Mouse (Mus musculus): ENCODE measurements at regions not wholly inside any gene's neighbourhood (a gene's known extent, or its start where the extent isn't known, plus 50 kb on each side); places are given as distances from the start of the nearest gene placed in this dataset.
A peak's percentile ranks its signal among the peaks of the same experiment; 100 is the strongest.
"Not testable (repeated sequence)": the region's sequence is repeated elsewhere in the genome, so short reads cannot be mapped to it uniquely, and the experiment has no call there.

GRCm38 (mm10) chr5:50343681-50344080 lies 284.9 kb upstream of the Adgra3 start:
- no peak for DNase-seq (ENCODE audit: extremely low spot score in 1 of 2, low spot score in 1 of 2)

DNA sequence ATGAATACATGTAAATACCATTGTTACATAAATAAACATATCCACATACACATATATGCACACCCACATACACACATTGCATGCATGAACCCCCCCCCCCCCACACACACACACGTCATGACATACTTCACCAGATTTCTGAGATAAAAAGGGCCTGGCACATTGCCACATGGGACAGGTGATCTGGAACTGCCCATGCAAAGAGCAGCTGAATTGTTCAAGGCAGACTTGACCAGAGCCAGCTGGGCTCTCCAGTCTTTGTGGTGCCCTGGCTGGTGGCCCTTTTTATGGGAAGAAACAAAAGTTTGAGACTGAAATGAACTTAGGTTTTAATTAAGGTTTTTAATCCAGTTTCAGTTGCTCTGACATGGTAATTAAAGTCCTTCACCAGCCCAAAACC lies 250.7 kb upstream of the Adgra3 start:
- DNase-seq (ENCODE audit: extremely low spot score in 1 of 2, low spot score in 1 of 2) = no peak

DNA sequence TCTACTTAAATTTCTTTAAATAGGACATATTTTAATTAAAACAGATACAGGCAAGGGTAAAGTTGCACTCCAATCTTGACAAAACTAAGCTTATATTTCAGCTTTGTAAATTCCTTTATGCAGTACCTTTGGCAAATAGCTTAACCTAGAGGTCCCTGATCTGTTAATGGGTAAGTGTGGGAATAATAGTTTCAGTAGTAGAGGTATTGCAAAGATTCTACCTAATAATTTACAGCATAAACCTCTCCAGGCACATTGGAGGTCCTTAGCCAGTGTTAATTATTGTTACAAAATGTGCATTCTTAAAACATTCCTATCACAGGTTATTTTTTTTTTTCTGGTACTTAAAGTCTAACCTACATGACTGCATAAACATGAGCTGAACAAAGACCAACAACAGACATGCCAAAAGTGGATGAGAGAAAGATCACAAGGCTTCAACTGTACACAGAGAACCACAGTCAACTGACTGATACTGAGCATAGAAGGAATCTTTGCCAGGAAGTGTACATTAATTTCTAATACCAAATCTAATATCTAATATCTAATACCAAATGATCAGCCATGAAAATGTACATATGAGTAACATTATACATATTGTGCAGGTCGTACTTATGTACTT lies 245.2 kb upstream of the Adgra3 start:
- no peak for DNase-seq (ENCODE audit: extremely low spot score in 1 of 2, low spot score in 1 of 2)

DNA sequence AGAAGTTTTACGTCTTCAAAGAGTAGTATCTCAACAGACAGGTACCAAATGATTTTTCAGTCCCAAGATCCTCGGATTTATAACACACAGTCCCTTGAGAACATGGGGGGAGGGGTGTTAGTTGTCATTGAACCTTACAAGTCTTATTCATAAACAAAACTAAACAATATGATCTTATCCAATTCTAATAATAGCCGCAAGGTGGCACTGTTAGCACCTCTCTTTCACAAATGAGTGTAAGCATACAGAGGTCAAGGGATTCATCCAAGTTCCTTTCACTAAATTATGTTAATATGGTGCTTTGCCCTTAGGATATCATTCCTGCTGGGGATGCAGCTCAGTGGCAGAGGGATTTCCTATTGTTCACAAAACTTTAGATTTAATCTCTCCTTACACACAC lies 235.0 kb upstream of the Adgra3 start:
- peak in 1 of 2 experiments; percentile 17 for DNase-seq (ENCODE audit: extremely low spot score in 1 of 2, low spot score in 1 of 2)

GRCm38 (mm10) chr5:50290879-50291410 lies 232.1 kb upstream of the Adgra3 start:
- DNase-seq (ENCODE audit: extremely low spot score in 1 of 2, low spot score in 1 of 2) = no peak

DNA sequence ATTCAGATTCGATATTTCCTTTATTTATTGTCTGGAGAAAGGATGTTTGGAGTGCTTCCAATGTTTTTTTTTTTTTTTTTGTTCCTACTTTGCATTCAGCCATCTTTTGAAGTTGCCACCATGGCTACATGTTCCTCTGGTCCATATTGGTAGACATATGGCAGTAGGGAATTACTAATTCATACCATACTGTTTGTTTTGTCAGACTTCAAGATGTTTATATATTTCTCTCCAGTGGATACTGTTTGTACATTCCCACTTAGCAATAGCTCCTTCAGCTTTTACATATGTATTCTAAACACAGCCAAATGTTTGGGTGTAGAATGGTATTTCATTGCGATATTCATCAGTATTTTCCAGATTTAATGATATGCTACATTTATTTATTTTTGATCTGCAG lies 201.6 kb upstream of the Adgra3 start:
- DNase-seq (ENCODE audit: extremely low spot score in 1 of 2, low spot score in 1 of 2) = no peak

GRCm38 (mm10) chr5:50258017-50258416 lies 199.2 kb upstream of the Adgra3 start:
- no peak for DNase-seq (ENCODE audit: extremely low spot score in 1 of 2, low spot score in 1 of 2)

DNA sequence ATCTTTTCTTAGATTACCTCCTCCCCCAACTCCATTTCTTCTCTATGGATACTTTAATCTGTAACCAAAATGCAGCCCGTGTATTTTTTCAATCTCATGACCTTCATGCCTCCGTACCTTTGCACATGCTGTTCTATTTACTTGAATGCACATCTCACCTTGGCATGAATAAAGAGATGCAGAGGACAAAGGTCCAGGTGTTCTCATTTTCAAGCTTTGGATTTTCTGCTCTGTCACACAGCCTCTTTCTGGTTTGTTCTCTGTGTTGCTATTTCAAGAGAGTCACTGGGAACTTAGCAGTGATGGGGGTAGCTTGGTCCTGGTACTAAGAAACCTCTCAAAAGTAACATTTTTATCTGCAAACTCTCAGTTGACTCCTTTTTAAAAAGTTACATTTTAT lies 175.3 kb upstream of the Adgra3 start:
- DNase-seq (ENCODE audit: extremely low spot score in 1 of 2, low spot score in 1 of 2) = no peak

GRCm38 (mm10) chr5:50216956-50217355 lies 158.2 kb upstream of the Adgra3 start:
- no peak for DNase-seq (ENCODE audit: extremely low spot score in 1 of 2, low spot score in 1 of 2)

GRCm38 (mm10) chr5:50215960-50216359 lies 157.2 kb upstream of the Adgra3 start:
- peak in 1 of 2 experiments; percentile 56 for DNase-seq (ENCODE audit: extremely low spot score in 1 of 2, low spot score in 1 of 2)

DNA sequence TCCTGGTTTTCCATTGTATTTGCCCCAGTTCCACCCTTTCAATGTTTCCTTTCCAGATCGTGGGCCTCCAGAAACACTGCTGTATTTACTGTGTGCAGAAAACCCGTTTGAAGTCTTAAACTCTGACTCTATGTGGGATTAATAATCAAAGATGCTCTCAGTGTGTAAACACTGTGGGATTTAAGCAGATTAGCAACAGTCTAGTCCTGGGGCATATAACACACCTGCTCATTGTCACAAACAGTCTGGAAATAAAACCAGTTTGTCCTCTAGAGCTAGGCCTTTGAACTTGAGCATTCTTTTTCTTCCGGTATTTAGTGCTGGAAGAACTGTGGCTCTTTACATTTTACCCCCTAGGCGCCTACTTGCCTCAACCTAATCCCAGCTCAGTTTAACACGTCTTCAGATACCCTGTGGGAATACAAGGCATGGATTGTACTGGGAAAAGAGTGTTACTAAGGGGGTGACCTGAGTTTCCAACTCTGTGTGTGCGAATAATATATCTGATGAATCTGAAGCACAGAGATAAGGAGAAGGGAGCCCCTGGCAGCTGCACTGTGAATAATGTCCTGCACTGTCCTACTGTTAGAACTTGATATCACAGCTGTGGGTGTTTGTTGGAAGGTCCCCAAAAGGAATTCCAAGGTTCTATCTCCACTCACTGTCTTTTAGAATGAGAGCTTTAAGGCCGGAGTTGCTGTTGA lies 143.7 kb upstream of the Adgra3 start:
- peak in 1 of 2 experiments; percentile 7 for DNase-seq (ENCODE audit: extremely low spot score in 1 of 2, low spot score in 1 of 2)

DNA sequence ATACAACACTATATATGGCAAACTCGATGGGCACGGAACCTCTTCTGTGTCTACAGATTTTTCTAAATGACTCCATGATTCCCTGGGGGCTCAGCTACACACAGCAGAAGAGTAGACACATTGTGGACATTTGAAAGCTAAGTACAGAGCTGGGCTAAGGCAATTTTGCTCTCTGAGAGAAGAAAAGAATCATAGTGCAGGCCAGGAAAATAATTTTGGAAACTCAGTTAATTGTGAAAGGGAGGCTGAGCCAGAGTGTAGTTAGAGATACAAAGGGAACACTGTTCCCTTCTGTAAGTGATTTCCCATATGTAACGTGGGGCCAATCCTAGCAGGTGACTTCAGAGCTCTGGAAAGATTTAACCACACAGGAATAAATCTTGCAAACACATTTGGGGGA lies 137.6 kb upstream of the Adgra3 start:
- DNase-seq (ENCODE audit: extremely low spot score in 1 of 2, low spot score in 1 of 2) = no peak

GRCm38 (mm10) chr5:50195993-50196392 lies 137.2 kb upstream of the Adgra3 start:
- DNase-seq (ENCODE audit: extremely low spot score in 1 of 2, low spot score in 1 of 2) = no peak

DNA sequence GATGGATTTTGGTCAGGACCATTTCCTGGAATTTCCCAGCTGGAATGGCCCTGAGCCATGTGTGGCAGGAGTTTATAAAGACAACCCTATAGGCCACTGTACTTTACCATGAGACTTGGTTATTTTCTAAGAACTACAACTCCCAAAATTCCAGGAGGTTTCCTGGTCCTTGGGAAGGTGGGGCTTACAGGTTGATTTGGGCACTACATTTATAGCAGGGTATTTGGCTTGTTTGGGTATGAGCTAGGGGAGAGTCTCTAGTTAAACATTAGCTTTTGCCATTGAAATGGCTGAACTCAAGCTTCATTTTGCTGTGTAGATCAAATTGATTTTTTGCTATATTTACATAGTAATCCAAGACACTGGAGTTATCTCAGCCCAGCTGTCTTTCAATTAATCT lies 130.6 kb upstream of the Adgra3 start:
- no peak for DNase-seq (ENCODE audit: extremely low spot score in 1 of 2, low spot score in 1 of 2)

DNA sequence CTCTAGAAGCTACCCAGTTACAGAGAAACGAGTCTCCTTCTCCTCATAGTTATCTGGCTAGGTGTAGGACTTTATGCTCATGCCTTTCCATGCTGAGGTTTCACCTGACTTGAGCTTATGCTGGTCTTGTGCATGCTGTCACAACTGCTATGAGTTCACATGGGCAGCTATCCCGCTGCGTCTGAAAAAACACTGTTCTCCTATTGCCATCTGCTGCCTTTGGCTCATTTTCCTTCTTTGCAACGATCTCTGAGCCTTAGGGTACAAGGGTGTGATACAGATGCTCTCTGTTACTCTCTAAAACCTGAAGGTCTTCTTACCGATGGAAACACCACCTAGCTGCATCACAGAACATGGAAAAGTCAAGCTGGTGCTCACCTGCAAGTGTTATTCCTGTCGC lies 123.9 kb upstream of the Adgra3 start:
- DNase-seq (ENCODE audit: extremely low spot score in 1 of 2, low spot score in 1 of 2) = no peak

DNA sequence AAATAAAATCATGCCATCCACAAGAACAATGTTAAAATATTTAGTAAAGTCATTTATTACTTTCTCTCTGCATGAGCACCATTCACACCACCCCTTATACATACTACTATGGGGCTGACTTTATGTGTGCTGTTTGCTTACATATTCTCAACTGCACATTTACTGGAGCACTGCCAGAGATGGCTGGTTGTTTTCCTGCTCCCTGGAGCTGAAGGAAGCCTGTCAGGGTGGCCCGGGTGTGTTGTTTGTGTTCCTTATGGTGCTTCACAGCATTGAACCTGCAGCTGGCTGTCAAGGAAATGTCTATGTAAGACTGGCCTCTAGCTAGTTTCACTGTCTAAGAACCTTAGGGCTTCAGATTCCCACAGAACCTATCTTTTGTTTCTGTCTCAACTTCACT lies 97.8 kb upstream of the Adgra3 start:
- no peak for DNase-seq (ENCODE audit: extremely low spot score in 1 of 2, low spot score in 1 of 2)

DNA sequence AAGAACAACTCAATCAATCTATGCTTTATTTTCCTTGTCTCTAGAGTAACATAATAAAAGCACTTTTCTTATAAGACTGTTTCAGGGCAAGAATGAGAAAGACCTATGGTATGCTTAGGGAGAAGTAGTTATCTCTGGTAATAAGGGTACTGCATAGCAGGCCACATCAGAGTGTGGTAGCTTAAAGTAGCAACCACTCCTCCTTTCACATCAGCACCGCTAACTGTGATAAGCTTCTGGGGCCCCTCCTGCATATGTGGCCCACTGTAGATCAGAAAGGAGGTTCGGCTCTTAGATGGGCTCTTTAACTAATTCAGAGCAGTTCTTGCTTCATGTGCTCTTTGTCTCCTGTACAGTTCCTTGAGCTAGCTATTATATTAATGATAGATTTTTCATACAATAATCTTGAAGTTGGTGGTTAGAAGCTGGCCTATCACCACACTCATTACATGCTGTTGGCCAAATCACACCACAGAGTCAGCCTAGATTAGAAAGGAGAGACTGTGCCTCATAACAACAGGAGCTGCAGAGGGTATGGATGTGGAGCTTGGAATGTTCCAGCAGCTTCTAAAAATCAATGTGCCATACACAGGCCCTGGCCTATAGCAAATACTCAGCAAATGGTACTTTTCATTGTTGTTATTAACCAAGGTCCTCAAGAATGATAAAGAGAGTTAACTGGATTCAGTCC lies 96.5 kb upstream of the Adgra3 start:
- not testable (repeated sequence) for DNase-seq (ENCODE audit: extremely low spot score in 1 of 2, low spot score in 1 of 2)

GRCm38 (mm10) chr5:50146926-50147325 lies 88.1 kb upstream of the Adgra3 start:
- DNase-seq (ENCODE audit: extremely low spot score in 1 of 2, low spot score in 1 of 2) = no peak

DNA sequence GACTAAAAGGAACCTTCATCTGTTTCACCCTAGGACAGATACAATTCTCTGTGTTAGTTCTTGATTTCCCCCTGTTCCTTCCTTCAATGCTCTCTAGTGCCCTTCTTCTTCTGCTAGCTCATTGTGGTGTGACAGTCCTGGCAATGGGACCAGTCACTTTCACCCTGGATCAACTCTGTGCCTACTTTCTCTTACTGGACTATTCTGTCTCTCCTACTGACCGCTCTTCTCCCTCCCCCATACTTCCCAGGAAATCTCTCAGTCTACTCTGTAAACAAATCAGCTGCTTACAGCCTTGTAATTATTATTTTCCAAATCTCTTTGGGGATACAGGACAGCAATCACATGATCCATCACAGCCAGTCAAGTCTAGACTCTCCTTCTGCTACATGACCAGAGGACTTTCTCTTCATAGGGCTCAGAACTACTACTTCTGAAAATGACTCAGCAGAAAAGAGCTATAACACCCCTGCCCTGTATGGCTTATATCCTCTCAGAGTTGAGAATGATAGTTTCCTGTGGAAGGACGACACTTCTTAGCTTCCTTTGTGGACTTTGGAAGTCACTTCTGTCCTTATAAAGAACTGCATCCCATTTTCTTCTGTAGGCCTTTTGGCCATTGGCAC lies 86.8 kb upstream of the Adgra3 start:
- no peak for DNase-seq (ENCODE audit: extremely low spot score in 1 of 2, low spot score in 1 of 2)

- no peak for DNase-seq (ENCODE audit: extremely low spot score in 1 of 2, low spot score in 1 of 2)
These were observed 71.4 kb upstream of the Adgra3 start for GRCm38 (mm10) chr5:50130202-50130601.

DNA sequence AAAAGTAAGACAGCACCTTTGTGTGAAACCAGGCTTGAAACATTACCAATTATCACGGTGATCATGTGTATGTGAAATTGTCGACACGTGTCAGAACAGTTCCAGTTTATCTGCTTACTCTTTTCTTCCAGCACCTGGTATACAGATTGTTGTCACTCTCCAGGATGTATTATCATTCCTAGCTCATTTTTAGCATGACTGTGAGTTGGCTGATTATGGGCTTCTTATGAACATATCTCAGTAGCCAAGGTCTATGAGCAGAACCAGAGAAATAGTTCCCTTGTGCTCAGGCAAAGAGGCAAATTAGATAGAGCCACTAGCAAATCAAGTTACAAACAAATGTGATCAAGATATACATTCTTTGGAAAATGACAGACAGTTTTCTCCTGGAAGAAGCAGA lies 70.2 kb upstream of the Adgra3 start:
- DNase-seq (ENCODE audit: extremely low spot score in 1 of 2, low spot score in 1 of 2) = no peak
